Mouse (Mus musculus) hindbrain, embryonic 12.5 days (tissue): Measurements from ENCODE around the gene Arhgap10. TPM values are rescaled to one million over a fixed set of nuclear protein-coding genes. Genes with fewer than 3 reads are reported as not detected.

ENCODE experiments used
- ATAC-seq: fragments of 200-750 bp; cut with Nextera tagmentation; 2 replicates; pipeline ENCODE4 v1.8.0; 2017; ENCODE audit warnings: moderate TSS enrichment; ENCODE audit not compliant: low FRiP score
- H3K27ac ChIP-seq: fragments of 300-500 bp; sonication (generic); 2 replicates; pipeline ENCODE4 v1.5.1; 2016; ENCODE audit warnings: mild to moderate bottlenecking
- H3K27me3 ChIP-seq: fragments of 300-500 bp; sonication (generic); 2 replicates; pipeline ENCODE4 v1.6.1; 2016; ENCODE audit warnings: mild to moderate bottlenecking
- H3K36me3 ChIP-seq: fragments of 300-500 bp; sonication (generic); 2 replicates; pipeline ENCODE4 v1.6.1; 2016; ENCODE audit warnings: mild to moderate bottlenecking
- H3K4me1 ChIP-seq: fragments of 300-500 bp; sonication (generic); 2 replicates; pipeline ENCODE4 v1.6.1; 2016
- H3K4me2 ChIP-seq: fragments of 300-500 bp; sonication (generic); replicated peaks from 2 replicates; pipeline ENCODE4 v1.6.1; 2016; ENCODE audit warnings: mild to moderate bottlenecking
- H3K4me3 ChIP-seq: fragments of 300-500 bp; sonication (generic); 2 replicates; pipeline ENCODE4 v1.5.1; 2016; ENCODE audit warnings: mild to moderate bottlenecking
- H3K9ac ChIP-seq: fragments of 300-500 bp; sonication (generic); 2 replicates; pipeline ENCODE4 v1.6.1; 2016; ENCODE audit warnings: mild to moderate bottlenecking, moderate library complexity
- H3K9me3 ChIP-seq: fragments of 300-500 bp; sonication (generic); replicated peaks from 2 replicates; pipeline ENCODE4 v1.6.1; 2016; ENCODE audit warnings: mild to moderate bottlenecking
- WGBS: fragments of 180-500 bp; shearing (Covaris S2); methylation state at CpG from one replicate; pipeline ENCODE4 v1.1.7; 2016; 5-methylcytosine and 5-hydroxymethylcytosine counted together
- polyA plus RNA-seq: library from polyadenylated mRNA; unstranded; fragments of >200 nt; fragmentation: Nextera tagmentation; extraction: Ambion mirVana; gene quantifications from 2 replicates; pipeline ENCODE4 v1.2.1, GENCODE M21; 2016

The Arhgap10 gene
- polyA plus RNA-seq, 1 experiment from 2014 or later, result 16.5 TPM

- Histone ChIP-seq H3K36me3 (no peaks in the 10 kb centered on the region), H3K4me3 (no peak overlapping the region), H3K4me2 (no peak overlapping the region), H3K9ac (no peak overlapping the region), H3K27me3 (peaks cover 11% of the 10 kb centered on the region), H3K27ac (no peak overlapping the region), H3K4me1 (peaks cover 20% of the 10 kb centered on the region), H3K9me3 (no peaks in the 10 kb centered on the region)
- no peak for ATAC-seq
- WGBS, result 30% methylated on average over 13 of the region's 13 CpGs
These were observed 5.8 kb downstream of the Arhgap10 start for GRCm38 (mm10) chr8:77511750-77512493.

- Histone ChIP-seq H3K27me3 (peaks cover 6% of the 10 kb centered on the region; the same call in 1 of the 2 replicates), H3K36me3 (no peaks in the 10 kb centered on the region), H3K4me1 (peaks cover 13% of the 10 kb centered on the region), H3K9ac (no peak overlapping the region), H3K9me3 (no peaks in the 10 kb centered on the region), H3K4me2 (no peak overlapping the region), H3K27ac (no peak overlapping the region), H3K4me3 (no peak overlapping the region)
- no peak for ATAC-seq
- 69% methylated on average over 3 of the region's 3 CpGs for WGBS
These were observed 7.3 kb downstream of the Arhgap10 start for GRCm38 (mm10) chr8:77510426-77510825.

GRCm38 (mm10) chr8:77509044-77509443, 8.7 kb downstream of the Arhgap10 start:
- no peak overlapping the region for H3K4me2 ChIP-seq

GRCm38 (mm10) chr8:77507510-77508035, 10.2 kb downstream of the Arhgap10 start:
- Histone ChIP-seq H3K4me1 (peaks cover 10% of the 10 kb centered on the region), H3K9ac (no peak overlapping the region), H3K27me3 (no peaks in the 10 kb centered on the region), H3K4me2 (no peak overlapping the region), H3K9me3 (no peaks in the 10 kb centered on the region), H3K27ac (no peak overlapping the region), H3K36me3 (no peaks in the 10 kb centered on the region), H3K4me3 (no peak overlapping the region)
- no peak for ATAC-seq
- WGBS, result 68% methylated on average over 10 of the region's 10 CpGs

More at GRCm38 (mm10) chr8:77509044-77509443, 8.7 kb downstream of the Arhgap10 start:
- 94% methylated on average over 7 of the region's 7 CpGs for WGBS
- no peaks in the 10 kb centered on the region for H3K36me3 ChIP-seq
- no peak overlapping the region for H3K4me3 ChIP-seq
- H3K4me1 ChIP-seq, result peaks cover 13% of the 10 kb centered on the region
- no peak overlapping the region for H3K9ac ChIP-seq
- no peak for ATAC-seq
- no peak overlapping the region for H3K27ac ChIP-seq
- 0 out of 2 replicates have a peak, but pooled peaks cover 5% of the 10 kb centered on the region for H3K27me3 ChIP-seq
- H3K9me3 ChIP-seq, result no peaks in the 10 kb centered on the region

GRCm38 (mm10) chr8:77506539-77506938, 11.2 kb downstream of the Arhgap10 start:
- Histone ChIP-seq H3K4me2 (no peak overlapping the region), H3K9ac (no peak overlapping the region), H3K27ac (no peak overlapping the region), H3K27me3 (no peaks in the 10 kb centered on the region), H3K9me3 (no peaks in the 10 kb centered on the region), H3K36me3 (no peaks in the 10 kb centered on the region), H3K4me3 (no peak overlapping the region), H3K4me1 (0 out of 2 replicates have a peak, but pooled peaks cover 5% of the 10 kb centered on the region)
- WGBS, result 91% methylated on average over 7 of the region's 7 CpGs
- no peak for ATAC-seq

- no peak for ATAC-seq
- H3K4me3 ChIP-seq, result no peak overlapping the region
- H3K27me3 ChIP-seq, result no peaks in the 10 kb centered on the region
- 92% methylated on average over 6 of the region's 6 CpGs for WGBS
- no peaks in the 10 kb centered on the region for H3K9me3 ChIP-seq
- H3K9ac ChIP-seq, result no peak overlapping the region
- H3K4me2 ChIP-seq, result no peak overlapping the region
- 0 out of 2 replicates have a peak, but pooled peaks cover 1% of the 10 kb centered on the region for H3K4me1 ChIP-seq
- H3K36me3 ChIP-seq, result no peaks in the 10 kb centered on the region
- H3K27ac ChIP-seq, result no peak overlapping the region
These were observed 15.2 kb downstream of the Arhgap10 start for GRCm38 (mm10) chr8:77502547-77502946.

GRCm38 (mm10) chr8:77501131-77501530, 16.6 kb downstream of the Arhgap10 start:
- H3K9ac ChIP-seq, result no peak overlapping the region
- no peak overlapping the region for H3K4me3 ChIP-seq
- no peaks in the 10 kb centered on the region for H3K27me3 ChIP-seq
- H3K4me1 ChIP-seq, result no peaks in the 10 kb centered on the region
- H3K36me3 ChIP-seq, result no peaks in the 10 kb centered on the region
- ATAC-seq, result no peak
- WGBS, result 83% methylated on average over 8 of the region's 8 CpGs
- H3K9me3 ChIP-seq, result no peaks in the 10 kb centered on the region
- no peak overlapping the region for H3K27ac ChIP-seq
- H3K4me2 ChIP-seq, result no peak overlapping the region

- ATAC-seq, result no peak
- WGBS, result 93% methylated on average over 3 of the region's 3 CpGs
- no peaks in the 10 kb centered on the region for H3K9me3 ChIP-seq
- no peaks in the 10 kb centered on the region for H3K27me3 ChIP-seq
- no peaks in the 10 kb centered on the region for H3K4me1 ChIP-seq
- no peak overlapping the region for H3K4me2 ChIP-seq
- H3K4me3 ChIP-seq, result no peak overlapping the region
- H3K27ac ChIP-seq, result no peak overlapping the region
- no peaks in the 10 kb centered on the region for H3K36me3 ChIP-seq
- H3K9ac ChIP-seq, result no peak overlapping the region
These were observed 17.5 kb downstream of the Arhgap10 start for GRCm38 (mm10) chr8:77500264-77500663.

- no peak for ATAC-seq
These were observed 20.3 kb downstream of the Arhgap10 start for GRCm38 (mm10) chr8:77497442-77497841.

GRCm38 (mm10) chr8:77496253-77496652, 21.5 kb downstream of the Arhgap10 start:
- no peak overlapping the region for H3K4me2 ChIP-seq
- no peaks in the 10 kb centered on the region for H3K9me3 ChIP-seq
- H3K27me3 ChIP-seq, result no peaks in the 10 kb centered on the region
- H3K36me3 ChIP-seq, result no peaks in the 10 kb centered on the region
- no peaks in the 10 kb centered on the region for H3K4me1 ChIP-seq
- no peak overlapping the region for H3K27ac ChIP-seq
- no peak overlapping the region for H3K9ac ChIP-seq
- ATAC-seq, result no peak
- no peak overlapping the region for H3K4me3 ChIP-seq
- 57% methylated on average over 1 of the region's 1 CpGs for WGBS

More at GRCm38 (mm10) chr8:77497442-77497841, 20.3 kb downstream of the Arhgap10 start:
- 80% methylated on average over 2 of the region's 2 CpGs for WGBS
- H3K36me3 ChIP-seq, result no peaks in the 10 kb centered on the region
- H3K27ac ChIP-seq, result no peak overlapping the region
- H3K9me3 ChIP-seq, result no peaks in the 10 kb centered on the region
- no peak overlapping the region for H3K4me3 ChIP-seq
- no peak overlapping the region for H3K9ac ChIP-seq
- no peaks in the 10 kb centered on the region for H3K4me1 ChIP-seq
- no peak overlapping the region for H3K4me2 ChIP-seq
- H3K27me3 ChIP-seq, result no peaks in the 10 kb centered on the region

- WGBS, result 78% methylated on average over 10 of the region's 10 CpGs
These were observed 23.1 kb downstream of the Arhgap10 start for GRCm38 (mm10) chr8:77494376-77495328.

More at GRCm38 (mm10) chr8:77494376-77495328, 23.1 kb downstream of the Arhgap10 start:
- Histone ChIP-seq H3K4me1 (no peaks in the 10 kb centered on the region), H3K36me3 (no peaks in the 10 kb centered on the region), H3K4me3 (no peak overlapping the region), H3K27ac (no peak overlapping the region), H3K27me3 (no peaks in the 10 kb centered on the region), H3K4me2 (no peak overlapping the region), H3K9ac (no peak overlapping the region), H3K9me3 (no peaks in the 10 kb centered on the region)
- 0 out of 2 replicates have a peak, but pooled peaks have one; percentile 58 for ATAC-seq
